Mouse (Mus musculus): ENCODE results near the gene Lama1. TPM values are rescaled to one million over a fixed set of nuclear protein-coding genes. Genes with fewer than 3 reads are reported as not detected.

Lama1 gene
- under 1 TPM in 1 of 2 experiments, not detected in 1; 0.10 TPM for polyA plus RNA-seq (2017; shearing (Covaris generic))

- no peak for ATAC-seq
Measured at GRCm38 (mm10) chr17:67696694-67697386, at the start of gene Lama1. Lama1 (plus strand) TSS chr17:67697259.

- ATAC-seq: no peak
Measured at GRCm38 (mm10) chr17:67651506-67651905, 45.6 kb upstream of the Lama1 start.

- no peak for ATAC-seq
Measured at GRCm38 (mm10) chr17:67664299-67664698, 32.8 kb upstream of the Lama1 start.

- no peak for ATAC-seq
Measured at GRCm38 (mm10) chr17:67666981-67667380, 30.1 kb upstream of the Lama1 start.

- ATAC-seq: no peak
Measured at GRCm38 (mm10) chr17:67667981-67668380, 29.1 kb upstream of the Lama1 start.

GRCm38 (mm10) chr17:67678576-67678975, 18.5 kb upstream of the Lama1 start:
- ATAC-seq: no peak

- no peak for ATAC-seq
Measured at GRCm38 (mm10) chr17:67681084-67681483, 16.0 kb upstream of the Lama1 start.

GRCm38 (mm10) chr17:67685022-67685743, 11.9 kb upstream of the Lama1 start:
- ATAC-seq: no peak

GRCm38 (mm10) chr17:67687505-67687904, 9.6 kb upstream of the Lama1 start:
- no peak for ATAC-seq

- no peak for ATAC-seq
Measured at GRCm38 (mm10) chr17:67690689-67691088, 6.4 kb upstream of the Lama1 start.

GRCm38 (mm10) chr17:67692651-67693050, 4.4 kb upstream of the Lama1 start:
- no peak for ATAC-seq

- ATAC-seq: no peak
Measured at GRCm38 (mm10) chr17:67693861-67694260, 3.2 kb upstream of the Lama1 start.

GRCm38 (mm10) chr17:67697461-67697891, 417 bp downstream of the Lama1 start:
- no peak for ATAC-seq

GRCm38 (mm10) chr17:67698301-67698700, 1.2 kb downstream of the Lama1 start:
- no peak for ATAC-seq

- ATAC-seq: no peak
Measured at GRCm38 (mm10) chr17:67701761-67702160, 4.7 kb downstream of the Lama1 start.

- ATAC-seq: no peak
Measured at GRCm38 (mm10) chr17:67702941-67703340, 5.9 kb downstream of the Lama1 start.

- ATAC-seq: no peak
Measured at GRCm38 (mm10) chr17:67705035-67705769, 8.1 kb downstream of the Lama1 start.

- no peak for ATAC-seq
Measured at GRCm38 (mm10) chr17:67706372-67706771, 9.3 kb downstream of the Lama1 start.

- no peak for ATAC-seq
Measured at GRCm38 (mm10) chr17:67707793-67708364, 10.8 kb downstream of the Lama1 start.

- no peak for ATAC-seq
Measured at GRCm38 (mm10) chr17:67710377-67710781, 13.3 kb downstream of the Lama1 start.

GRCm38 (mm10) chr17:67711361-67711760, 14.3 kb downstream of the Lama1 start:
- no peak for ATAC-seq

GRCm38 (mm10) chr17:67712929-67713328, 15.9 kb downstream of the Lama1 start:
- ATAC-seq: no peak

- ATAC-seq: no peak
Measured at GRCm38 (mm10) chr17:67715466-67715865, 18.4 kb downstream of the Lama1 start.
